Mouse (Mus musculus): ENCODE measurements around the gene Erp29.
A peak's percentile ranks its signal among the peaks of the same experiment; 100 is the strongest.

Erp29 gene

DNA sequence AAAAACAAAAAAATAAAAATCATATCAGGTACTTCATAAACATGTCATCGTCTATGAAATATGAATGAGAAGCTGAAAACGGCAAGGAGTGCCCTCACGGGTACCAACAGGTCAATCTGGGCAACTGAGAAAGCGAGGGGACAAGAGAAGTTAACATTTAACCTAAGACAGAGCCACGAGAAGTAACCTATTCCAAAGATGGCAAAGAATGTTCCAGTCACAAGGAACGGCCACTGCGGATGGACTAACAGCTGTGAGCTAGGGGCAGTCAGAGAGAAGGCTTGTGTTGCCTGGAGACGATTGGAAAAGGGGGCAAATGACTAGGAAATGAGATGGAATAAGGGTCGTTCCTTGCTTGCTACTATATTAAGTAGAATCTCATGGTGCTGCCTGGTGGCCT lies 1.8 kb downstream of the Erp29 start:
- DNase-seq (ENCODE audit: low read depth, low spot score), result no peak

DNA sequence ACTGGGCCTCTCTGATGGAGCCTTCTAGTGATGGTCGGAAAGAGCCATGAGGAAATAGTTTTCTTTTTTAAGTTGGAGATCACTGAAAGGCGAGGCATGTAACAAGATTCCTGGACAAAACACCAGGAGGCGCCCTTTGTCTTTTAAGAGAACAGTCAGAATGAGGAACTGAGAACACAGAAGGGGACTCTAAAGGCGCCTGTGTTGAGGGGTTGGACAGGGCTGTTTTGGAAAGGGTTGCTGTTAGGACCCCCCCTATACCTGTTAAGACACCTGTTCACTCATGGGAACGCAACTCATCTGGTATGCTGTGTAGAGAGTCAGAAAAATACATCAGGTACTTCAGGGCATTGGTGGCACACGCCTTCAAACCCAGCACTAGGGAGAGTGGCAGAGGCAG lies 2.3 kb downstream of the Erp29 start:
- peak; percentile 90 for DNase-seq (ENCODE audit: low read depth, low spot score)

DNA sequence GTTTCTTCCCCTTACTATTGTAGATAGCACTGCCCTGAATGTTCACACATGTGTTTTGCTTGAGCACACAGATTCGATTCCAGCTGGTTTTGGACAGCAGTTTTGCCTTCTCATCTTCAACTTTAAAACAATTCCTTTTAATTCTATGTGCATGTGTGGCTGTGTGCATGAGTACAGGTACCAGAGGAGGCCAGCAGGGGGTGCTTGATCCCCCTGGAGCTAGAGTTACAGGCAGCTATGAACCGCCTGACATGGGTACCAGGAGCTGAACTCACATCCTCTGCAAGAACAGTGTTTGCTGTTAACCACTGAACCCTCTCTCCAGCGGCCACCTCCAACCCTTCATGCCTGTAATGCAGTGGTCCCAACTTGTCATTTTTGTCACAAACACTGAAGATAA lies 3.9 kb downstream of the Erp29 start:
- DNase-seq (ENCODE audit: low read depth, low spot score), result peak; percentile 78

DNA sequence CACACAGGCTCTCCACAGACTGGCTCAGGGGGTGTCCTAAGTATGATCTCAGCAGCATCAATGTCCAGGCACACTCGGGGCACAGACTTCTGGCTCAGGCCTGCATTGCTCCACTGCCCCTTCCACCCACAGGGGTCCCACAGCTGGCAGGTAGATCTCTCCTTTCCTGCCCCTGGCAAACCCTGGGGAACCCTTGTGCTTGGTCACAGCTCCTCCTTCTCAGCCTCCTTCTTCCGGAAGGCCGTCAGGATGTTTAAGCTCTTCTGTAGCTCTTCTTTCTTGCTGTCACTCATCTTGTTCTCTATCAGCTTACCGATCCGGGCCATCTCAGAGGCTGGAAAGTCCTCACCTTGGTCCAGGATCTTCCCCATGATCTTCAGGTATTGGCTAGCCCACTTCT lies 7.4 kb downstream of the Erp29 start:
- no peak for DNase-seq (ENCODE audit: low read depth, low spot score)

DNA sequence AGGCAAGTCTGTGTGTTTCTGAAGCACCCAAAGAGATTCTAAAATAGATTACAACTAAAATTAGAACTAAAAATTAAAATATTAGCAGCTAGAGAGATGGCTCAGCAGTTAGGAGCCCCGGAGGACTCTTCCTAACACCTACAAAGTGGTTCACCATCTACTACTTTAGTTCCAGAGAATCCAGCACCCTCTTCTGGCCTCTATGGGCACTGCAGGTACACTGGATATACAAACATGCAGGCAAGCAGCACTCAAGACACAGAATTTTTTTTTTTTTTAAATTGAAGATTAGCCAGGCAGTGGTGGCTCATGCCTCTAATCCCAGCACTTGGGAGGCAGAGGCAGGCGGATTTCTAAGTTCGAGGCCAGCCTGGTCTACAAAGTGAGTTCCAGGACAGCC lies 8.8 kb downstream of the Erp29 start:
- peak; percentile 81 for DNase-seq (ENCODE audit: low read depth, low spot score)

DNA sequence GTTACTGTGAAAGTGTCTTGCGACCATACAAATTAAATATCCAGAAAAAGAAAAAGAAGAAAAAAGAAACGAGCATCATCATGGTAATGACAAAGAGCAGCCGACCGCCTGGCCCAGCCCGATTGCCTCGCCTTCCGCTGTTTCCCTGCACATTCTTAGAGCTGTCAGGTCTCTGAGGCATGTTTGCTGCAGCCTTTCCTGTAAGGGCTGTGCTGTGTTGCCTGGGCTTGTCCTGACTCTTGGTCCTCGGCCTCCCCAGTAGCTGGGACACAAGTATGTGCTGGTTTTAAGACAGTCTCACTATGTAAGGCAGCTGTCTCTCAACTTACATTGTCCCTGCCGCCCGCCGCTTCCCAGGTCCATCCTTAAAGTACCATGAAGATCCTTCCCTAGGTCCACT lies 13.6 kb downstream of the Erp29 start:
- peak; percentile 30 for DNase-seq (ENCODE audit: low read depth, low spot score)

DNA sequence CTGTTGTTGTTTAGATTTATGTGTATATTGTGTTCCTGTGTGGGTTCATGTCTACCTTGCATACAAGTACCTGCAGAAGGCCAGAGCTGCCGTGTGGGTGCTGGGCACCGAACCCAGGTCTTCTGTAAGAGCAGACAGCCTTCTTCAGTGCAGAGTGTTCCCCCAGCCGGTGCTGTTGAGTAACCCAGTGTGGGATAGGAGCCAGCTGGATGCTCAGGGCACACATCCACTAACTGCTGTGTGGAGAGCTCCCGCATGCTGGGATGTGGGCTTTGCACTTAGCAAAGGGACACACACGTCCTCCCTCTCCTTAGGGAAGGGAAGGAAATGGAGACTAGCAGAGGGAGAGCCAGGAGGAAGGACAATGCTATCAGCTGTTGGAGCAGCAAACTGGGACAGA lies 14.2 kb downstream of the Erp29 start:
- DNase-seq (ENCODE audit: low read depth, low spot score), result no peak

DNA sequence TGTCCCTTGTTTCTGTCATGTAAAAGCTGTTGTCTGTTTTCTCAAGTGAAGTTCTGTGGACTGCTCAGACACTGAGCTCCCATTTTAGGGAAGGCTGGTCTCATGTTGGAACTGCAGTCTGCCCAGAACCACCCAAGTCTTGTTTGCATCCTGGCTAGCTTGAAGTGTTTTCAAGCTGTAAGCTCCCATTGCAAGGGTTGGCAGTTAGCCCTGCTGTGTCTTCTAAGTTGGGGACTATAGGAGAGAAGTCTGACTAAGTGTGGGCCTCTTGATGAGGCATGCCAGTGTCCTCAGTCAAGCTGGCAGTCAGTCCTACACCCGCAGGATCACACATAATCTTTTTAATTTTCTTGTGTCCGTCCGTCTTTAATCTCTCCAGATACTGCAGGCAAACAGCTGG lies 23.4 kb downstream of the Erp29 start:
- DNase-seq (ENCODE audit: low read depth, low spot score), result no peak

DNA sequence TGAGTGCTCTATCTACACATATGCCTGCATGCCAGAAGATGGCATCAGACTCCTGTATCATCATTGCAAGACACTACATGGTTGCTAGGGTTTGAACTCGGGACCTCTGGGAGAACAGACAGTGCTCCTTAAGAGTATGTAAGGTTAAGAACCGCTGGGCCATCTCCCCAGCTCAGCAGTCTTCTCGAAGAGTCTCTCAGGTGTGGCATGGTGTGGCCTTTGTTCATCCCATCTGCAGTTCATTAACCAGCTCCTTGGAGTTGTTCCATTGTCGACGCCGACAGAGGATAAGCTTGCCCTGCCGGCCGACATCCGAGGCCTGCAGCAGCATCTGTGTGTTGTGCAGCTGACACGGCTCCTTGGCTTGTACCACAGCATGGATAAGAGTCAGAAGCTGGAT lies 29.0 kb downstream of the Erp29 start:
- DNase-seq (ENCODE audit: low read depth, low spot score), result no peak

DNA sequence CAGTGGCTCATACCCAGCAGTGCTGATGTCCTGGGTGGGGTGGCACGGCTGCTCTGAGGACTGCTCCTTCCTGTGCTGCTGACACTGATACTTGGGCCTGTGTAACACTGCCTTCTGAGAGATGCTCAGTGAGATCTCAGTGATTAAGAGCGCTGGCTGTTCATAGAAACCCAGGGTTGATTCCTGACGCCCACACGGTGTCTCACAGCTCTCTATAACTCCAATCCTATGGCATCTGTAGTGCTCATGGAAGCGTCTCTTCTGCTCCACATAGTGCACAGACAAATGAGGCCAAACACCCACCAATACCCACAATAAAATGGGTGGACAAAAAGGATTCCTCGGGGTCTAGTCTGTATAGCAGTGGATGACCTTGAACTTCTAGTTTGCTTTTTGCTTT lies 29.5 kb downstream of the Erp29 start:
- no peak for DNase-seq (ENCODE audit: low read depth, low spot score)

DNA sequence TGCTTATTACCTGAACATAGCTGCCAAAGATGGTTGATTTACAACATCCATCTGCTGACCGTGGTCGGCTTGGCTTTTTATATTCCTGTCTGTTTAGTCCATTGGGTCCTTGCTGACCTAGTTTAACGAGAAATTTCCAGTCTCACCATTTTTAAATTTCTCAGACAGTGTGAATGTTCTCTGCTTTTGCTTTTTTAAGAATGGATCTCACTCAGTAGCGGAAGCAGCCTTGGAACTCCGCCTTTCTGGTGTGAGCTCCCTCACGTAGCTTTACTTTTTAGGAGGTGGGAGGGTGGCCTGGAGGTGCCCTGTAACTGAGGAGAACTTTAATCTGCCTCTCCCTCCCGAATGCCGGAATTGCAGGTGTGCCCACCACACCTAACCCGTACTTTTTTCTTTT lies 31.6 kb downstream of the Erp29 start:
- no peak for DNase-seq (ENCODE audit: low read depth, low spot score)

DNA sequence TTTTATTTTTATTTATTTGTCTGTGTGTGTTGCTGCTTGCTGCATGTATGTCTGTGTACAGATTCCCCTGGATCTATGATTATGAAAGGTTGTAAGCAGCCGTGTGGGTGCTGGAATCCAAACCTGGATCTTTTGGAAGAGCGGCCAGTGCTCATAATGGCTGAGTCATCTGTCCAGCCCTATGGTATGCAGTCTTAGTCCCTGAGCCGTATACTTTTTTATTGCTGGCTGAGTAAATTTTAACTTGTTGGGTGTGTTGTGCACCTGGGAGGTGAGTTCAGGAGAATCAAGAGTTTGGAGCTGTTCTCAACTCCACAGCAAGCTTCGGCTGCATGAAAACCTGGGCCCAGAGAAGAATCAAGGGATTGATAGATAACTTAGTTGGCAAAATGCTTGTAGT lies 41.3 kb downstream of the Erp29 start:
- DNase-seq (ENCODE audit: low read depth, low spot score), result no peak

DNA sequence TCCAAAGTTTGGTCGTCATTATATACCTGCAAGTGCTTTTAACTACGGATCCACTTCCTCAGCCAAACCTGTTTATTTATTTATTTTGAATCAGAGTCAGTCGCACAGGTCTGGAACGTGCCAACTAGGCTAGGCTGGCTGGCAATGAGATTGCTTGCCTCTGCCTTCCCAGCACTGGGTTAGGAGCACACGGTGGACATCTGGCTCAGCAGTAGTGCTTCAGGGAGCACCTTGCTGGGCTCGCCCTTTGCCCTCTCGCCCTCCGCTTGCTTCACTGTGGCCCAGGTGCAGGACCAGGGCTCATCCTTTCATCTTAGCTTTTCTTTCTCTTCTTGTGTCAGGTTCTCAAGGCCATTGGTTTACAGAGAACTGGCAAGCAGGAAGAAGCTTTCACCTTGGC lies 44.5 kb downstream of the Erp29 start:
- DNase-seq (ENCODE audit: low read depth, low spot score), result no peak

DNA sequence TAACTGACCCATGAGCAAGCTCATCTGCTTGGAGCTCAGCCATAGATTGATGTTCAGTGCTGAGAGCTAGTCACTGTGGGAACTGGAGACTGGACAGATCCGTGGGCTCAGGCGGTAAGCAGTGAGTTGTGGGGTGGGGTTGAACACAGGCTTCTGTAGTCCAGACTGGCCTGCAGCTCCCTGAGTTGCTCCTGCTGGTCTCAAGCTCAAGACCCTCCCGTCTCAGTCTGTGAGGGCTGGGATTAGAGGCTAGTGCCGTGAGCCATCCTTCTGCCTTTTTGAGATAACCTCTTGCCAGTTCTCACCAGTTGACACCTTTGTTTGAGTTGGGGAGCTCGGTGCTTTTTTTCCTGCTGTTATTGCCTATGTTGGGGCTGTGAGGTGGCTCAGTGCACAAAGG lies 51.5 kb downstream of the Erp29 start:
- DNase-seq (ENCODE audit: low read depth, low spot score), result no peak

DNA sequence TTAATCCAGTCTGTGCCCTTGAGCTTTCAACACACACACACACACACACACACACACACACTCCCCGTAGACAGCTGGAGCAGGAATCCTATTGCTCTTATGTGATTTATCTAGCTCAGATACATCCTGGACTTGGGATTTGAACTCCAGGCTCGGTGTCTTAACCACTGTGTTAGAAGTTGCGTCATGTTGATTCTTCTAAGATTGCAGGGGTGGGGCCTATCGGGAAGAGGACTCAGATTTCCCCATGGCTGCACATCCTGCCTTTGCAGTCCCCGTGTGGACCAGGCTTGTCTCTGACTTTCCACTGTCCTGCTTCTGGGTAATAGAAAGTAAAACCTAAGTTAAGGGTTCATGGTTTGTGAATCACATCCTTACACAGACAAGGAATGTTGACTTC lies 52.2 kb downstream of the Erp29 start:
- DNase-seq (ENCODE audit: low read depth, low spot score), result no peak

DNA sequence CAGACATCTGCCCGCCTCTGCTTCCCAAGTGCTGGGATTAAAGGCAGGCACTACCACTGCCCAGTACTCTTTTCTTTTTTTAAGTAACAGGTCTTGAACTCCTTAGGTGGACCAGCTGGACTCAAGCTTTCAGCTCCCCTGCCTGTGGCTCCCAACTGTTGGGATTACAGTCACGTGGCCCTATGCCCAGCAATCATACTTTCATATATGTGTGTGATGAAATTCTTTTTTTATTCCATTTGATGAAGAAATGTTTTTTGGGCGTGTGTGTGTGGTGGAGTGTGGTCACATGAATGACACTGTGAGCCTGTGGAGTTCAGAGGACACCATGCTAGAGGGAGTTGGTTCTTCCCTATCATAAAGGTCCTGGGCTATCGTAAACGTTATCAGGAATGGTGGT lies 52.8 kb downstream of the Erp29 start:
- DNase-seq (ENCODE audit: low read depth, low spot score), result no peak

DNA sequence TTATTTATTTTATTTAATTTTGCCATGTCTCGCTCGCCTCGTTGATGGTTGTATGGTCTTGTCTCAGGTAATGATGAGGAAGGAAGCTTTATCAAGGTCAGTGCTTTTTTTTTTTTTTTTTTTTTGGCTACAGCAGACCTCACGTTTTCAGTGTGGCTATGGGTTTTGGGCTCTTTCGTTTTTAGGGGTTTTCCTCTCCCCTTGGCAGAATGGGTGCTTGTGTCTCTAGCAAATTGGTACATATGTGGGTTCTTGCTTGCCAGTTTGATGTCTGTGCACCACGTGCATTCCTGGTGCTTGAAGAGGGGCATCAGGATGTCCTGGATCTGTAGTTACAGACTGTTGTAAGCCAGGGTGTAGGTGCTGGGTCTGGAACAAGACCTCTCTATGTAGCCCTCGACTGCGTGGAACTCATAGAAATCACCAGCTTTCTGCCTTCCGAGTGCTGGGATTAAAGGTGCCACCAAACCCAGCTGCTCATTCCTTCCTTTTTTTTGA lies 53.3 kb downstream of the Erp29 start:
- DNase-seq (ENCODE audit: low read depth, low spot score), result no peak

DNA sequence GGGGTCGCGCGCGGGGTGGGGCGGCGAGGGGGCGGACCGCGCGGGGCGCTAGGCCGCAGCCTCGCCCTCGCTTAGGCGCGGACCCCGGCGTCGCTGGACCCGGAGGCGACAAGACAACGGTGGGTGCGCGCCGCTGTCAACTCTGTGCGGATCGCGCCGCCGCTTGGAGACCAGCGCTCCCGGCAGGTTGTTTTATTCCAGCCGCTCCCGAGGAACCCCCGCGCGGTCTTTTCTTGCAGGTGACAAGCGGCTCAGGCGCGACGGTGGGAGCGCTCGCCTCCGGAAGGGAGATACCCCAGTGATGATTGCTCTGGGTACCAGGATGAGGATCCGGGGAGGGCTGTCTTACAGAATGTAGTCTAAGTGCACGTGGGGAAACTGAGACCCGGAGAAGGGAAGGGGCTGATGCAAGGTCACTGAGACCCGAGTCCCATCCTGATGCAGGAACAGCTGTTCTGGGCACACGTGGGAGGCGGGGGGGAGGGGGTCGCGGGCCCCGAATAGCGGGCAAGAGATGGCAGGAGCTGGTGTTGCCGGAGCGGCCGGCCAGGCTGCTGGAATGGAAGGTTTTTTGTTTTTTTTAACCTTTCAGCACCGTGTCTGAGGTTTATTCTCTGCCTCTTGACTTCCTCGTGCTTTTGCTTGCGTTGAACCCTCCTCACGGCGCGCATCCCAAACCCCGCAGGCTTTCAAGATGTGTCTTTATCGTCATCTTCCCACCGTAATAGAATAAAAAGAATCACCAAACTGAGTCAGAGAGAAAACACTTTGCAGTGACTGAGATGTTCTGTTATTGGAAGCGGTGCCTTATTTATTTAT lies 54.0 kb downstream of the Erp29 start:
- peak; percentile 71 for DNase-seq (ENCODE audit: low read depth, low spot score)

DNA sequence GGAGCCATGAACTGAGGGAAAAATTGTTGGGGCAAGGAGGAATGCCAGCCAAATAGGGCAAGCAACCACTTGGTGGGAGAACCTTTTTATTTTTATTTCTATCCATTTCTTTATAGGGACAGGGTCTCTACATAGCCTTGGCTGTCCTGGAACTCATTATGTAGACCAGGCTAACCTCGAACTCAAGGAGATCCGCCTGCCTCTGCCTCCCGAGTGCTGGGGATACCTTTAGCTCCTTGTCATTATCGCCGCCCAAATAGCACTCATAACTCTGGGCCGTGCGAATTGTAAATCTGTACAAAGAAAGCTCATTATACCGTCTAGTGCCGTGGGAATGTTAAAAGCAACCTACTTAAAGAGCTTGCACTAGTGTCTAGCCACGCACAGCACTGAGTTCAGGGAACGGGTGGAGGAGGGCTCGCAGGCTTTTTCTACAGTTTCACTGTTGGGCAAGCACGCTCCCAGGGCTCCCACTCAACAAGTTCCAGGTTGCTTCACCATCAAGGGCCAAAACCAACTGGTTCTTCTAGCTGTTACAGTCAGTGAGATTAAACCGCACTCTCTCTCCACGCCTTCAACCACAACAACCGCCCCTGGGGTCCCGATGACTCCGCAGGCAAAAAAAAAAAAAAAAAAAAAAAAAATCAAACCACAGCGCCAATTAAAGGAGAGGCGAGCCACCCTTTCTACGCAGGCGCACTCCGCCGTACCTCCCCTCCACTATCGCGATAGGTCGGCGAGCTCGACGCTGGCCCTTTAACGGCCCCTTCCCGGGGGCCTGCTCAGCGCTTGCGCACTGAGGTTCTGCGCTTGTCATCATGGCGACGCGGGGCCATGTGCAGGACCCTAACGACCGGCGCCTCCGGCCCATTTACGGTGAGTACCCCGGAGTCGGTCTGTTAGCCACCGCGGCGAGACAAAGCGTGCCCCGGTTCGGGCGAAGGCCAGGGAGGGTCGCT lies 54.8 kb downstream of the Erp29 start, which contains the start of gene Naa25:
Gene Naa25, plus strand, starts transcription at position 750 of the 959 bp plus-strand sequence.
- DNase-seq (ENCODE audit: low read depth, low spot score), result peak; percentile 97

DNA sequence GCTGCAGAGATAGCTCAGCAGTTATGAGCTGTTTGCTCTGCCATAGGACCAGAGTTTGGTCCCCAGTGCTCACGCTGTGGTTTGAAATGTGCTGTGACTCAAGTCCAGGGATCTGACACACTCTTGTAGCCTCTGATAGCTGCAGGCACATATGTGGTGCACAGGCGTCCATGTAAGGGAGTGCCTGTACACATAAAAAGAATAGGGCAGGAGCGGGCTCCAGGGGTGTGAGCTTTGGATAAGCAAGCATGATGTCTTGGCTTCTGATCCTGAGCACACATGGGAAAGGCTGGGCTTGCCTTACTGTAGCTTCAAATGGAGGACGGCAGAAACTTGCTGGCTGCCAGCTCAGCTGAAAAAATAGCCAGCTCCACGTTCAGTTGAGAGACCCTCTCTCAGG lies 56.7 kb downstream of the Erp29 start:
- no peak for DNase-seq (ENCODE audit: low read depth, low spot score)

DNA sequence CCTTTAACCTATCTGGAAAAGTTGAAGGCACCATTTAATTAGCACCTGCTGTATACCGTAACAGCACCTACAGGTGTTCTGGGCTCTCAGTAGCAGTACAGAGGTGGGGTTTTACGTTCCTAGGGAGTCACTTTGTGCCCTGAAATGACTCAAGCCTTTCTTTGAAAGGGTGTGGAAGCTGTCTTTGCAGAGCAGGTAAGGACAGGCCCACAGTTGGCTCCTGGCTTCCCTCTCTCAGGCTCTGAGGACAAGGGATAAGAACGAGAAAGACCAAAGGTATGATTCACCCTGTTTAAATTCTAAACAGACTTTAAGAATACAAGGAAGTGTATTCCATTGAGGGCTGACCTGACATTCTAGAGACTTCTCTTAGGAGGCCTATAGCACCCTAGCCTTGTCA lies 58.9 kb downstream of the Erp29 start:
- DNase-seq (ENCODE audit: low read depth, low spot score), result no peak

DNA sequence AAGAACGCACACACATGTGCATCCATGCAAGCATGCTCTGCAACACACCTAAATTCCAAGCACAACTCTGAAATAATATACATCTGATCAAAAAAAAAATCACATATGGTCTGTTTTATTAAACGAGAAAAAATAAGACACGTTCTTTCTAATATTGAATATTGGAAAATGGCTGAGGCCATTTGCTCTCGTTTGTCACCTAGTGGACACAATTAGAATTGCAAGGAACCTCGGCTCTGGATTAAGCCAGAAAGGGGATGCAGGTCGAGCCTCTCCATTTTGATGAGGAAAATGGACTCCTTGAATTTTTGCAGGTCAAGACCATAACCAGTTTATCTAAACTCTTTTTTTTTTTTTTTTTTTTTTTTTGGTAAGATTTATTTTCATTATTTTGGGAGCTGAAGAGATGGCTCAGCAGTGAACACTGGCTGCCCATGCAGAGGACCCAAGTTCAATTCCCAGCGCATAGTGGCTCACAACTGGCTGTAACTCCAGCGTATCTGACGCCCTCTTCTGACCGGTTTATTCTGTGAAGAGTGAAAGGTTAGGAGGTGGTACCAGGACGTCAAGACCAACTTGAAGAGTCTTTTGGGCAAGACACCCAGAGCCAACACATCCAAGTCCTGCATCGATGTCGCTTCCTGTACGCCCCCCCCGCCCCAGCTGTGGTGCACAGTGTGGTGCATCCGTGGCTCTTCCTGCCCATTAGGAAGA lies 59.5 kb downstream of the Erp29 start:
- DNase-seq (ENCODE audit: low read depth, low spot score), result peak; percentile 77
